Mouse (Mus musculus): Measurements from ENCODE around the gene Gtf3c2. TPM values are rescaled to one million over a fixed set of nuclear protein-coding genes. Genes with fewer than 3 reads are reported as not detected.
A peak's percentile ranks its signal among the peaks of the same experiment; 100 is the strongest.

Gtf3c2 gene
- polyA plus RNA-seq, 1 experiment from 2014 or later = 31.5 TPM

DNA sequence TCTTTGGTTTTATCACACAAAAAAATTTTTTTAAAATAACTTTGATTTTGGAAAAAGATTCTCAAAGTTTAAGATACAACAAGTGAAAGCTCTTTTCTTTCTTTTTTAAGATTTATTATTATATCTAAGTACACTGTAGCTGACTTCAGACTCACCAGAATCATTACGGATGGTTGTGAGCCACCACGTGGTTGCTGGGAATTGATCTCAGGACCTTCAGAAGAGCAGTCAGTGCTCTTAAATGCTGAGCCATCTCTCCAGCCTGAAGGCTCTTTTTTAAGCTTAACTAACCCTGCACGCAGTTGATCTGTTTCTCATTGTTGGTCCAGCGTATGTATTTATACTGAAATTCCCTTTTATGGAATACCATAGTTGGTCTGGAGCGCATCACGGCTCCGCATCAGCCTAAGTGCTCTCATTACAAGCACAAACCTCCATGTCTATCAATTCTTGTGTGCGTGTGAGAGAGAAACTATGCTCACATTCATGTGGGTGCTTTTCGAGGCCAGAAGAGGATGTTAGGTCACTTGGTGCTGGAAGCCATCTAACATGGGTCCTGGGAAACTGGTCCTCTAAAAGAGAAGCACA lies 1.3 kb upstream of the Gtf3c2 start:
- Histone ChIP-seq H3K4me2 (peak overlapping the region; percentile 92; the same call in 1 of the 2 replicates), H3K27ac (no peak overlapping the region), H3K4me1 (replicated peaks) (peaks cover 58% of the 10 kb centered on the region), H3K9me3 (replicated peaks) (no peaks in the 10 kb centered on the region), H3K27me3 (no peaks in the 10 kb centered on the region), H3K4me3 (replicated peaks) (0 out of 2 replicates have a peak overlapping the region, but pooled peaks have one; percentile 9), H3K9ac (peak overlapping the region; percentile 23; the same call in 1 of the 2 replicates), H3K36me3 (peaks cover 4% of the 10 kb centered on the region; the same call in 1 of the 2 replicates)
- ATAC-seq (ENCODE audit: low read depth) (no peak), DNase-seq (no peak)
- 87% methylated on average over 9 of the region's 9 CpGs for WGBS (ENCODE audit: insufficient replicate concordance)

DNA sequence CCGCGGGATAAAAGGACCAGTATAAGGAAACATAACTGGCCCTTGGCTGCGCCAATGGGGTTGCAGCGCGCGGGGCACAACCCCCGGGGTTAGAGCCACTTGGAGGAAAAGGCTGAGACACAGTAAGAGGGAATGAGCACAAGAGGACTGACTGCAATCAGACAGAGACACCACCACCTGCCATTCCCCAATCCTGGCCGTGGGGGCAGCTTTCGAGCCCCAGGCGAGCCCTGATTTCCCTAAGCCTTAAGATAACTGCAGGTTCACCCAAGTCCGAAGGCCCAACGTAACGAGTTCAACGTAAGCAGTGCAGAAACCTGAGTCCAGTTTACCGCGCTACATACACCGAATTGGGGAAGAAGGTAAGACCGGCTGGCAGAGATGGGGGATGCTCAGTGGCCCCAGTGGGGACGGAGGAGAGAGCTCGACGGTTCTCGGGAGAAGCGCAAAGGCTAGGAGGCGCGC lies 611 bp downstream of the Gtf3c2 start:
- Histone ChIP-seq H3K4me1 (replicated peaks) (peaks cover 46% of the 10 kb centered on the region), H3K9me3 (replicated peaks) (no peaks in the 10 kb centered on the region), H3K9ac (peak overlapping the region; percentile 89), H3K4me3 (replicated peaks) (peak overlapping the region; percentile 96), H3K4me2 (peak overlapping the region; percentile 92), H3K27ac (peak overlapping the region; percentile 98), H3K27me3 (no peaks in the 10 kb centered on the region), H3K36me3 (peaks cover 14% of the 10 kb centered on the region)
- DNase-seq (peak; percentile 52), ATAC-seq (ENCODE audit: low read depth) (peak; percentile 49)
- under 1% methylated on average over 25 of the region's 25 CpGs for whole genome bisulfite sequencing (ENCODE audit: insufficient replicate concordance)

DNA sequence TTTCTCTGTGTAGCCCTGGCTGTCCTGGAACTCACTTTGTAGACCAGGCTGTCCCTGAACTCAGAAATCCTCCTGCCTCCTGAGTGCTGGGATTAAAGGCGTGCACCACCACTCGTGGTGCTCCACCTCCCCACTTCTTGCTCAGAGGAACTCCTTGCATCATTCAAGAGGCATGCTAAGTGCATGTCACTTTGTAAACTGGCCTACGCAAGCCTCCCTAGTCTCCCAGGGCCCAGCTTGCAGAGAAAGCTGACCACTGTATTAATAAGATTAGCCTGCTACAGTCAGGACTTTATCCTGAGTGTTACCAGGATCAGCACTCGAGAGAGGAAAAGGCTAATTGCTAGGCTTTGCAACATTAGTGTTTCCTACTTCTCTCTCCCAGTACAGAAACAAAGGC lies 11.3 kb downstream of the Gtf3c2 start:
- Histone ChIP-seq H3K9ac (no peak overlapping the region), H3K4me3 (replicated peaks) (no peak overlapping the region), H3K36me3 (peaks cover 97% of the 10 kb centered on the region), H3K4me1 (replicated peaks) (peaks cover 21% of the 10 kb centered on the region), H3K27me3 (no peaks in the 10 kb centered on the region), H3K27ac (no peak overlapping the region), H3K4me2 (no peak overlapping the region), H3K9me3 (replicated peaks) (no peaks in the 10 kb centered on the region)
- ATAC-seq (ENCODE audit: low read depth) = no peak
- 89% methylated on average over 4 of the region's 4 CpGs for WGBS (ENCODE audit: insufficient replicate concordance)
- DNase-seq = no peak

DNA sequence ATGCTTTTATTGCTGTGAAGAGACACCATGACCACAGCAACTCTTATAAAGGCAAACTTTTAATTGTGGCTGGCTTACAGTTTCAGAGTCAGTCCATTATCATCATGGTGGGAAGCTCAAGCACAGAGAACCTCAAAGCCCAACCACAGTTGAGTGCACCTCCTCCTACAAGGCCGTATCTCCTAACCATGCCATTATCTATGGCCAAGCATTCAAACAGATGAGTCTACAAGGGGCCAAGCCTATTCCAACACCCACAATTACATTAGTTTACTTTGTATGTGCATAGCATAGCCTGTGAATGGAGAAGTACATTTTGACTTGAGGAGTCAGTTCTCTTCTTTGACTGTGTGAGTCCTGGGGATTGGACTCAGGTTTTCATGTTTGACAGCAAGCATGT lies 15.1 kb downstream of the Gtf3c2 start:
- 36% methylated on average over 1 of the region's 1 CpGs for WGBS (ENCODE audit: insufficient replicate concordance)
- Histone ChIP-seq H3K4me1 (replicated peaks) (peaks cover 35% of the 10 kb centered on the region), H3K27me3 (no peaks in the 10 kb centered on the region), H3K36me3 (peaks cover 92% of the 10 kb centered on the region), H3K27ac (peak overlapping the region; percentile 8), H3K4me3 (replicated peaks) (no peak overlapping the region), H3K9me3 (replicated peaks) (no peaks in the 10 kb centered on the region), H3K4me2 (no peak overlapping the region), H3K9ac (no peak overlapping the region)
- peak; percentile 82 for ATAC-seq (ENCODE audit: low read depth)
- no peak for DNase-seq

DNA sequence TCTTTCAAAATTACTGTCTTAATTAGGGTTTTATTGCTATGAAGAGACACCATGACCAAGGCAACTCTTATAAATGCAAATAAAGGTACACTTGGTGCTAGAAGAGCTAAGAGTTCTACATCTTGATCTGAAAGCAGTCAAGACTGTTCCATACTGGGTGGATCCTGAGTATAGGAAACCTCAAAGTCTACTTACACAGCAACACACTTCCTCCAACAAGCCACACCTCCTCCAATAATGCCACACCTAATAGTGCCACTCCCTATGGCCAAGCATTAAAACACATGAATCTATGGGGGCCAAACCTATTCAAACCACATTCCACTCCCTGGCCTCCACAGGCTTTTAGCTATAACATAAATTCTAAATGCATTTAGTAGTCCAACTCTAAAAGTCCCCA lies 17.5 kb downstream of the Gtf3c2 start:
- peaks cover 35% of the 10 kb centered on the region for H3K4me1 ChIP-seq (replicated peaks)
- DNase-seq (no peak), ATAC-seq (ENCODE audit: low read depth) (peak; percentile 72)
- peaks cover 92% of the 10 kb centered on the region for H3K36me3 ChIP-seq
- no peaks in the 10 kb centered on the region for H3K9me3 ChIP-seq (replicated peaks)
- no peak overlapping the region for H3K4me2 ChIP-seq
- no peak overlapping the region for H3K9ac ChIP-seq
- H3K27me3 ChIP-seq = no peaks in the 10 kb centered on the region
- H3K27ac ChIP-seq = no peak overlapping the region
- H3K4me3 ChIP-seq (replicated peaks) = no peak overlapping the region

DNA sequence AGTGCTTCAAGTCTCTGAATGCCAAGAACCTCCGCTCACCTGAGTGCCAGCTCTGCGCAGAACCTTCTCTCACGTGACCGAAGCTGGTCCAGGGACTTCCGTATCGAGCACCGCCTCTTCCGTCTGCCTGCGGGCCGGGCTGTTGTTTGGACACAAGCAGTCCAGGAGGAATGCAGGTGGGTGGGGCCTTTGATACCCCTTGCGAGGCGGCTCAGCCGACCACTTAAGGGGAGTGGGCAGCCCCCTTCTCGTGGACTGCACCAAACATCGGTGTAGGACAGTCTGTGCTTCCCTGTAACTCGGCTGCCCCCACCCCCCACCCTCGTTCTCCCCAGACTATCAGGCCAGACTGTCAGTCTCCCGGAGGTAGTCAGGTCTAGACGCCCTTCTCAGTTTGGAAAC lies 25.8 kb downstream of the Gtf3c2 start, which contains the start of gene Mpv17:
TSS of gene Mpv17 (minus strand) at position 100 of the 402 bp plus-strand sequence.
- DNase-seq = peak; percentile 69
- Histone ChIP-seq H3K4me3 (replicated peaks) (peak within 1 kb of the TSS; percentile 72), H3K9ac (peak within 1 kb of the TSS; percentile 77), H3K4me2 (peak within 1 kb of the TSS; percentile 75), H3K36me3 (peaks cover 34% of the 10 kb centered on the region), H3K27ac (peak within 1 kb of the TSS; percentile 20), H3K9me3 (replicated peaks) (no peaks in the 10 kb centered on the region), H3K27me3 (no peaks in the 10 kb centered on the region), H3K4me1 (replicated peaks) (peaks cover 26% of the 10 kb centered on the region)
- WGBS (ENCODE audit: insufficient replicate concordance) = under 1% methylated on average over 19 of the region's 19 CpGs
- peak; percentile 94 for ATAC-seq (ENCODE audit: low read depth)

DNA sequence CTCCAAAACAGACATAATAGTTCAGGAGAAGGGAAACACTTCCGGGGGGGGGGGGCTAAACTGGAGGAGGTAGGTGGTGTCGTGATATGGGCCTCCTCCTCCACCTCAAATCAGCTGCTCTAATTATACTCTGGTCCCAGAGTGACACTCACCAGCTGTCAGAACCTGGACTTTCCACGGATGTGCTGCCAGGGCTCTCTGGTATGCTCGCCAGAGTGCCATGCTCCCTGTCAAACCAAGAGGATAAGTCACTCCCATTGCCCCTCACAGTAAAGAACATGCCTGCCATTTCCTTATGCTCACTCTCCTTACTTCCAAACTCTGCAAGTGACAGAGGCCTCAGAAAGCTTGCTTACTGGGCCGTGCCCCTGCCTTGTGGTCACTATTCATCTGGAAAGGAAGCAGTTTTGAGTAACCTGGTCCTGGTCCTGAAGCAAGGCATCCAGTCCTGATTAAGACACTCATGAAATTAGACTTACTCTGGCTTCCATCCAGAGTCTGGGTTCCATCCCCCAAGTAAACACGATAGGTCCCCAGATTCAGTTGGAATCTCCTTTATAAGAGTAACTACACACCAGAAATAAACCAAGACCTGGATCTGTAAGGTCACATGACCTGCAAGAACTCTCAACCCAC lies 26.3 kb downstream of the Gtf3c2 start:
- Histone ChIP-seq H3K27ac (no peak overlapping the region), H3K4me2 (peak overlapping the region; percentile 75), H3K27me3 (no peaks in the 10 kb centered on the region), H3K36me3 (peaks cover 29% of the 10 kb centered on the region), H3K4me3 (replicated peaks) (peak overlapping the region; percentile 72), H3K4me1 (replicated peaks) (peaks cover 26% of the 10 kb centered on the region), H3K9me3 (replicated peaks) (no peaks in the 10 kb centered on the region), H3K9ac (peak overlapping the region; percentile 77)
- WGBS (ENCODE audit: insufficient replicate concordance) = 34% methylated on average over 6 of the region's 6 CpGs
- no peak for DNase-seq
- peak; percentile 7; the same call in 1 of the 2 replicates for ATAC-seq (ENCODE audit: low read depth)

DNA sequence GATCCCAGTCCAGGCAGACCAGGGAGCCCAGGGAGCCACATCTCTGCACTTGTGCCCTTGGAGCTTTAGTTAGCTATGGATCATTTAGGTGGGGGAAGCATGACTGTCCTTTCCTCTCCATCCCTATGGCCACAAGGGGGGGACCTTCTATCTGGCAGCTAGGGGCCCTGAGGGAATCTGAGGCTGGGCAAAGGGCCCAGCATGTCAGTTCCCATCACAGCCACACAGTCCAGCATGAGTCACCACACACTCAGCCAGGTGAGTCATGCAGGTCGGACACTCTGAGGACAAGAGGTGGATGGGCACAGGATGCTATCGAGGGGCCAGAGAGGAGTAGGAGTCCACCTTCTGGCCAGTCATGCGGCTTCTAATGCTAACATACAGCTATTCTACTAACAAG lies 28.2 kb downstream of the Gtf3c2 start:
- no peaks in the 10 kb centered on the region for H3K9me3 ChIP-seq (replicated peaks)
- H3K27ac ChIP-seq = no peak overlapping the region
- no peak for DNase-seq
- peaks cover 26% of the 10 kb centered on the region for H3K4me1 ChIP-seq (replicated peaks)
- H3K9ac ChIP-seq = no peak overlapping the region
- peaks cover 10% of the 10 kb centered on the region for H3K36me3 ChIP-seq
- no peak overlapping the region for H3K4me2 ChIP-seq
- H3K4me3 ChIP-seq (replicated peaks) = no peak overlapping the region
- H3K27me3 ChIP-seq = no peaks in the 10 kb centered on the region
- no peak for ATAC-seq (ENCODE audit: low read depth)
- WGBS (ENCODE audit: insufficient replicate concordance) = 80% methylated on average over 3 of the region's 3 CpGs

DNA sequence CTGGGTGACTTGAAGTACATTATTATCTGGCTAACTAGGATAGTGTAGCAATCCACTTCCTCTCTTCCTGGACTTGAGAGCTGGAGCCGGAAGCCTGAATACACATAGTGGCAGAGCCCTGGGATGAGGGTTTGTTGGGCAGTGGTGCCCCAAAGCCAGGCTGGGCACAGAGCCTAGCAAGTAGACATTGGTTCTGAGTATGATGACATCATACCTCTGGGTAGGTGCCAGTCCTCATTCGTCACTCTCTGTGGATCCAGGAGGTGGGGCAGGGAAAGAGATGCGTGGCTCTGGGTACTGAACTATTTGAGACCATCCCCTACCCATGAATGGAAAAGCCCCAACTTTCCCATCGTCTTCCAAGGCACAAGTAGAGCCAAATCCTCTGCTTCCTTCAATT lies 30.2 kb downstream of the Gtf3c2 start:
- DNase-seq = no peak
- no peak for ATAC-seq (ENCODE audit: low read depth)
- Histone ChIP-seq H3K4me2 (no peak overlapping the region), H3K36me3 (peaks cover 7% of the 10 kb centered on the region), H3K4me1 (replicated peaks) (peaks cover 23% of the 10 kb centered on the region), H3K9ac (no peak overlapping the region), H3K4me3 (replicated peaks) (no peak overlapping the region), H3K27me3 (no peaks in the 10 kb centered on the region), H3K9me3 (replicated peaks) (no peaks in the 10 kb centered on the region), H3K27ac (no peak overlapping the region)
- 79% methylated on average over 4 of the region's 4 CpGs for WGBS (ENCODE audit: insufficient replicate concordance)

DNA sequence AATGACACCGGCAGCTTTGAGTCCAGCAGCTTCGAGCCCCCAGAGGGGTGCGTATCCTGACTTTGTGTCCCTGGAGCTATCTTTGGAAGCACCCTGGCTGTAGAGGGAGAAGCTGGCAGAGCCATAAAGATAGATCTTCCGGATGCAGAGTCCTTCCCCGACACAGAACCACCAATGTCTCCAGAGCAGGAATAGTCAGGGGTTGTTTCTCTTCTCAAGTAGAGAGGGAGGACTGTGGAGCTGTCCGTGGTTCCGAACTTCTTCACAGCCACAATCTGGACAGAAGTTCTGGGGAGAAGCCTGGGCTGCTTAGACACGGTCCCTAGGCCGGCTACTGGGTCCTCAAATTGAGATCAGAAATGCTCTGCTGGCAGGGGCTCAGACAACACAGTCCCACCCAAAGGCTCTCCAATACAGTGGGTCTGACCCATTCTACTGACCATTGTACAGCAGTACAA lies 40.9 kb downstream of the Gtf3c2 start:
- WGBS (ENCODE audit: insufficient replicate concordance) = 12% methylated on average over 9 of the region's 9 CpGs
- peaks cover 66% of the 10 kb centered on the region for H3K27me3 ChIP-seq
- DNase-seq (no peak), ATAC-seq (ENCODE audit: low read depth) (no peak)
- H3K36me3 ChIP-seq = 0 out of 2 replicates have a peak, but pooled peaks cover under 1% of the 10 kb centered on the region
- no peak overlapping the region for H3K4me2 ChIP-seq
- H3K9ac ChIP-seq = no peak overlapping the region
- H3K9me3 ChIP-seq (replicated peaks) = no peaks in the 10 kb centered on the region
- H3K27ac ChIP-seq = no peak overlapping the region
- H3K4me1 ChIP-seq (replicated peaks) = 0 out of 2 replicates have a peak, but pooled peaks cover 2% of the 10 kb centered on the region
- no peak overlapping the region for H3K4me3 ChIP-seq (replicated peaks)

DNA sequence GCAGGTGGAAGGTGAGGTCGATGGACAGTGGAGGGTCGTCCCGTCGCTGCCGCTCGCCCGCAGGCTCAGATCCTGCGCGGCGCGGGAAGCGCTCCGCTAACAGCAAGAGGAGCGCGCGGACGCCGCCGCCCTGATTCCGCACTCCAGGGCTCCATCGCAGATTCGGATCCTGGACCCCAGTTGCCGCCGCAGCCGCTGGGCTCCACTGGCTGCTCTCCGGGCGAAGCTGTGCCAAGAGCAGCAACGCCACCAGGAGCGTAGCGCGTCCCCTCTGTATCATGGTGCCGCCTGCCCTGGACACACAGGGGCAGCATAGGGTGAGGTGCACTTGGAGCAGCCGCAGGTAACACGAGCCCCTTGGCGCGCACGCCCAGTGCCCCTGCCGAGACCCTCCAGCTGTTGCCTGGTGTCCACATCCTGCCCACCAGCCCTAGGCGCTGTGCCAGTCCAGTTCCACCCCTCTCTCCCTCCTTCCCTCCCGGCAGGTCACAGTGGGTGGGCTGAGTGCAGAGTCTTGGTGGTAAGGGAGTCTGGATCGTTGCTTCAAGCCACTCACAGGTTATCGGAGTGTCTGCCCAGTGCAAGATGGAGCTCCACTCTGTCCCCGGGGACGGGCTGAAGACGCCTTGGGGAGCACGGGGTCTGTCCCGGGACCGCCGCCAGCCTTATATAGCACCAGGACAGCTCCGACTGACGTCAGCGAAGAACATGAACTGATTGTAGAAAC lies 41.5 kb downstream of the Gtf3c2 start, which contains the start of gene Ucn:
TSS of gene Ucn (minus strand) at position 589 of the 727 bp plus-strand sequence.
- Histone ChIP-seq H3K9ac (no peak within 1 kb of the TSS), H3K4me3 (replicated peaks) (no peak within 1 kb of the TSS), H3K36me3 (no peaks in the 10 kb centered on the region), H3K9me3 (replicated peaks) (no peaks in the 10 kb centered on the region), H3K27me3 (peaks cover 71% of the 10 kb centered on the region), H3K4me1 (replicated peaks) (0 out of 2 replicates have a peak, but pooled peaks cover 2% of the 10 kb centered on the region), H3K27ac (no peak within 1 kb of the TSS), H3K4me2 (no peak within 1 kb of the TSS)
- no peak for DNase-seq
- ATAC-seq (ENCODE audit: low read depth) = no peak
- 3% methylated on average over 52 of the region's 52 CpGs for WGBS (ENCODE audit: insufficient replicate concordance)

All from liver, embryonic 13.5 days (tissue).